ENCODE assay signal across 10 mouse cellular contexts in the genomic region with DNA sequence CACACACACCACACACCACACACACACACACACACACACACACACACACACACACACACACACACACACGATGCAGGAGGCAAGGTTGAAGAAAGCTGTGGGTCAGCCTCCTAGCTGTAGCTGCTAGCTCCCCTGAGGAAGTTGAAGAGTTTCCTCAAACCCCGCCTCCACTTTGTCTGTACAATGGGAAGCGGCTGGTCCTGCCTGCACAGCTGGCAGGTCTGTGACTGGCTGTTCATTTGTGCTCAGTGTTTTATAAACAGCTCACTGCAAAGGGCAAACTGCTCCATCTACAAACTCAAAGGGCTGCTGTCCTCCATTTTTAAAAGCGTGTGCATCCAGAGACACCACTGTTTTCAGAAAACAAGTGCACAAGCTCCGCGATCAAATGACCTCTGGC.
A peak's percentile ranks its signal among the peaks of the same experiment; 100 is the strongest.
DNase-seq lines count a peak whose midpoint lies in the region; ATAC-seq lines count a peak whose summit lies in the region.
"Had no signal": no experiment of that assay in that cellular context is flagged by ENCODE, and none has a peak within 500 bp of the region (broad histone marks: within the 10 kb centered on the region; RNA-seq: fewer than 3 reads in every experiment).

No protein-coding gene starts in this region.

- peaks cover 12% of the 10 kb centered on the region; the same call in 1 of the 2 replicates for H3K4me1 ChIP-seq in heart, embryonic 10.5 days

- H3K27me3 ChIP-seq in heart, embryonic 10.5 days (ENCODE audit: insufficient read depth, poor library complexity, severe bottlenecking), result peaks cover 7% of the 10 kb centered on the region; the same call in 1 of the 2 replicates
- H3K27me3 ChIP-seq: forebrain, embryonic 12.5 days had no signal

- ATAC-seq in megakaryocyte-erythroid progenitor cell, adult 5-6 weeks (replicated peaks; ENCODE audit: low FRiP score, low TSS enrichment, poor library complexity, severe bottlenecking), result 0 out of 2 replicates have a peak, but pooled peaks have one; percentile 35

- no peaks in the 10 kb centered on the region for H3K9me3 ChIP-seq in heart, embryonic 10.5 days
- H3K9me3 ChIP-seq: forebrain, embryonic 12.5 days had no signal

- DNase-seq in heart, adult 8-10 months (ENCODE audit: low spot score), result peak; percentile 21
- DNase-seq in heart, embryonic 10.5 days (ENCODE audit: low spot score), result no peak
- DNase-seq in ES-CJ7 (ENCODE audit: low read depth, low spot score), result peak; percentile 25
- peak; percentile 36 for DNase-seq in heart, postnatal 4 days
- no peak for DNase-seq in cerebellum, adult 11 months
- DNase-seq in frontal cortex, postnatal 36 days (ENCODE audit: low spot score in 2 of 2), result no peak
- DNase-seq in layer of hippocampus, adult 8-10 months (ENCODE audit: low spot score in 2 of 2), result no peak

- H3K4me3 ChIP-seq in heart, embryonic 10.5 days, result no peak overlapping the region
- H3K4me3 ChIP-seq: forebrain, embryonic 12.5 days; myocyte had no signal

- no peak overlapping the region for H3K27ac ChIP-seq in heart, embryonic 10.5 days
- H3K27ac ChIP-seq: forebrain, embryonic 12.5 days had no signal

- peaks cover 6% of the 10 kb centered on the region for H3K36me3 ChIP-seq in heart, embryonic 10.5 days

- WGBS in heart, embryonic 10.5 days, result 43% methylated on average over 6 of the region's 6 CpGs

Comparison
In these comparisons a context has a peak if more than half of its experiments do, and no peak if none do; other contexts are left out.
1. DNase-seq: peak in heart, adult 8-10 months (single experiment), ES-CJ7 (single experiment) and heart, postnatal 4 days (single experiment); none in heart, embryonic 10.5 days (single experiment), cerebellum, adult 11 months (single experiment), frontal cortex, postnatal 36 days (0 of 2) and layer of hippocampus, adult 8-10 months (0 of 2).